Mouse (Mus musculus): ENCODE data around the gene Wfs1. TPM values are rescaled to one million over a fixed set of nuclear protein-coding genes. Genes with fewer than 3 reads are reported as not detected.

Gene Wfs1
- polyA plus RNA-seq, 1 experiment = 8.5 TPM

GRCm38 (mm10) chr5:36916581-36916980 is 72.4 kb downstream of the Wfs1 start:
- 90% methylated on average over 4 of the region's 4 CpGs for WGBS

More at GRCm38 (mm10) chr5:36916581-36916980, 72.4 kb downstream of the Wfs1 start:
- H3K4me1 ChIP-seq (replicated peaks; ENCODE audit: control insufficient read depth, insufficient read depth, low read length) = no peaks in the 10 kb centered on the region
- no peak overlapping the region for H3K4me3 ChIP-seq (ENCODE audit: control insufficient read depth, insufficient read depth, low read length)
- H3K36me3 ChIP-seq (ENCODE audit: control insufficient read depth, insufficient read depth, low read length) = no peaks in the 10 kb centered on the region
- H3K27me3 ChIP-seq (ENCODE audit: control insufficient read depth, insufficient read depth, low read length) = no peaks in the 10 kb centered on the region
- TF ChIP-seq POLR2A (IDR thresholded peaks at IDR 0.05; ENCODE audit: control insufficient read depth, extremely low read depth, insufficient read depth, low read length, poor library complexity) (no peak), CTCF (IDR thresholded peaks at IDR 0.05; ENCODE audit: borderline replicate concordance, control insufficient read depth, extremely low read depth, insufficient read depth, low read length, poor library complexity) (no peak)
- DNase-seq = no peak
- no peak overlapping the region for H3K27ac ChIP-seq (ENCODE audit: control insufficient read depth, insufficient read depth, low read length)

Other genes with a start within 250 kb of the Wfs1 start
- 30.9 and 37.8 TPM in 2 replicates for gene Bloc1s4, start 240.6 kb downstream of the Wfs1 start, polyA plus RNA-seq (2012; rRNA removed)
- 92.4 and 119 TPM in 2 replicates for gene Mrfap1, start 192.4 kb downstream of the Wfs1 start, polyA plus RNA-seq (2012; rRNA removed)
- 76.3 and 78.1 TPM in 2 replicates for gene Man2b2, start 158.6 kb downstream of the Wfs1 start, polyA plus RNA-seq (2012; rRNA removed)
- 0.09 and 0.16 TPM in 2 replicates for gene Ppp2r2c, start 120.7 kb downstream of the Wfs1 start, polyA plus RNA-seq (2012; rRNA removed)
- gene Gm1043, start 96.2 kb upstream of the Wfs1 start, polyA plus RNA-seq (2012; rRNA removed) = 3.6 and 4.3 TPM in 2 replicates